Mouse (Mus musculus): ENCODE measurements around the gene Tlx2.
A peak's percentile ranks its signal among the peaks of the same experiment; 100 is the strongest.

Gene Tlx2

DNA sequence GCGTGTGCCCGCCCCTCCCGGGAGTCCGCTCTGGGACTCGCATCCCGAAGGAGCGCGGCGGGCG lies at the start of gene Tlx2:
Gene Tlx2, minus strand, starts transcription at position 47 of the 64 bp plus-strand sequence.
- DNase-seq (ENCODE audit: inconsistent age in 2 of 2, low spot score in 1 of 2), result no peak

- DNase-seq (ENCODE audit: inconsistent age in 2 of 2, low spot score in 1 of 2), result peak; percentile 50 to 77
These were observed 49.6 kb upstream of the Tlx2 start for GRCm38 (mm10) chr6:83119734-83120051.

DNA sequence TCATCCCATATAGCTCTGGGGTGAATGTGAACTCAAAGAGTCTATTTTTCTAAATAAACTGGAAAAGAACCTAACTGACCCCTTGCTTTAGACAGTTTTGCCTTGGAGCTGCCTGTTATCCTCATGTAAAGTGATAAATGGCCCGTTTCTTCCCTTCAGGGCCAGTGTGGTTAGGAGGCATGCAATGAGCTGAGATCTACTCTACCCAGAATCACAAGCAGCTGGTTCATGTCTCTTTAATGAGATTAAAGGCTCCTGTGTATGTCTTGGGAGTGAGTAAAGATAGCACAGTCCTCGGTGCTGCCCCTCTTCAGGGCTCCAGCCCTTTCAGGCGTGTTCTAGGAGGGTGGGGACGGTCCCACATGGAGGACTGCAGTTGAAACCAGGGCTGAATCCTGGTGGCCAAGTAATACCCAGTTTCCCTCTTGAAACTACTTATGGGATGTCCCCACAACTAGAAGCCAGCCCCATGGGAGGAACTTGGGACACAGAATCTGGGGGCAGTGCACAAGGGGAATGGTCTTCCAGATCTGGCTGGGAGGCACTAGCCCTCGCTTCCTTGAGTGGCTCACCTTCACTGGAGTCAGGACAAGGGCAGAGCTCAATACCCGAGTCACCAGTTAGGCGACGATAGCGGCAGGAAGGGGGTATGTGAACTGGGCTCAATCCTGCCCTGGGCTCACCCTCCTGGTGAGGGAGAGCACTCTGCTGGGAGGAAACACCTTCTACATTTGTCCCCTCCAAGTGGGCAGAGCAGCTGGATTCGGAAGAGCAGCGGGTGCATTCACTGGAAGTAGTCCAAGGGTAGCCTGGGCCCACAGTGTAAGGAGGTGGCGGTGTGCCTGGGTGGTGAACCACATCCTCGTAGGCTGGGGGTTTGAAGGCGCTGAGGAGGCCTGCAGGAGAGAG lies 49.0 kb upstream of the Tlx2 start:
- DNase-seq (ENCODE audit: inconsistent age in 2 of 2, low spot score in 1 of 2), result peak; percentile 22 to 62

GRCm38 (mm10) chr6:83118369-83118768 lies 48.3 kb upstream of the Tlx2 start:
- DNase-seq (ENCODE audit: inconsistent age in 2 of 2, low spot score in 1 of 2), result peak; percentile 21 to 51

GRCm38 (mm10) chr6:83117616-83118015 lies 47.5 kb upstream of the Tlx2 start:
- peak in 1 of 2 experiments; percentile 79 for DNase-seq (ENCODE audit: inconsistent age in 2 of 2, low spot score in 1 of 2)

- peak in 1 of 2 experiments; percentile 55 for DNase-seq (ENCODE audit: inconsistent age in 2 of 2, low spot score in 1 of 2)
These were observed 47.0 kb upstream of the Tlx2 start for GRCm38 (mm10) chr6:83117165-83117438.

GRCm38 (mm10) chr6:83116373-83117164 lies 46.5 kb upstream of the Tlx2 start:
- peak in 1 of 2 experiments; percentile 62 for DNase-seq (ENCODE audit: inconsistent age in 2 of 2, low spot score in 1 of 2)

DNA sequence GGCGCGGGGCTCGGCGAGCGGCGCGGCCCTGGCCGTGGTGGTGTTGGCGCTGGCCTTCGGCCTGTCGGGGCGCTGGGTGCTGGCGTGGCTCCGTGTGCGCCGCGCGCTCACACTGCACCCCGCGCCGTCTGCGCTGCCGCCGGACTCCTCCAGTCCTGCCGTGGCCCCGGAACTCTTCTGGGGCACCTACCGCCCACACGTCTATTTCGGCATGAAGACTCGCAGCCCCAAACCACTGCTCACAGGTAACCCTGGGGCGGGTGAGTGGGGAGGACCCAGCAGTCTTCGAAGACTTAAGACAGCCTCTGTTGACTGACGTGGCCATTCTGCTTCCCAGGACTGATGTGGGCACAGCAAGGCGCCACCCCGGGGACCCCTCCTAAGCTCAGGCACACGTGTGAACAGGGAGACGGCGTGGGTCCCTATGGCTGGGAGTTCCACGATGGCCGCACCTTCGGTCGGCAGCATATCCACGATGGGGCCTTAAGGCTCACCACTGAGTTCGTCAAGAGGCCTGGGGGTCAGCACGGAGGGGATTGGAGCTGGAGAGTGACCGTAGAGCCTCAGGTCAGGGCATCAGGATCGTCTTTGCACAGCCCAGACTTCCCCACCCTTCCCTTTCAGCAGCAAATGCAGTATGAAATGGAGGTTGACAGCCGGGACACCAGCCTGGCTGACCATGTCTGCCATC lies 45.7 kb upstream of the Tlx2 start:
- DNase-seq (ENCODE audit: inconsistent age in 2 of 2, low spot score in 1 of 2), result no peak

DNA sequence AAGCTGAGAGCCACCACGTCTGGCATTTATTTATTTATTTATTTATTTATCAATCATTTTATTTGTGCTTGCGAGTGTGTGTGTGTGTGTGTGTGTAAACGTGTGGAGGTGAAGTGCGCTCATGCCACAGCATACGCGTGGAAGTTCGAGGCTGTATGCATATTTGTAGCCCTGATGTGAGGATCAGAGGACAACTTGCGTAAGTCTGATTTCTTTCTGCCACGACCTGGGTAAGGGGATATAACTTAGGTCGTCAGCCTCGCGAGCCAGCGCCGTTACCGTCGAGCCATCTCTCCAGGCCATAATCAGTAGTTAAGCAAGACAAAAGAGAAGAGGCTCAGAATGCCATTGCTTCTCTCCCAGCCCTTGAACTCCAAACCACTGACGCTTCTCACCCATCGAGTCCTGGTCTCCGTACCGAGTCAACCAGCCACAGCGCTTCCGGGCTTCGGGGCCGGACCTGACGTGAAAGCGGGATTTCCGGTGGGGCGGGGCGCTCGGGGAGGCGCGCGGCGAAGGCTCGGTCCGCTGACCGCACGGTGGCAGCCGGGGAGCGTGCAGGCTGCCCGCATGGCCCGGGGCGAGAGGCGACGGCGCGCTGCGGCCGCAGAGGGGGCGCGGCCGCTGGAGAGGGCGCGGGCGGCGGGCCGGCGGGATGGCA lies 45.0 kb upstream of the Tlx2 start, which contains the start of gene Mogs:
Gene Mogs, plus strand, starts transcription at position 486 of the 661 bp plus-strand sequence.
- DNase-seq (ENCODE audit: inconsistent age in 2 of 2, low spot score in 1 of 2), result peak; percentile 96 to 98

DNA sequence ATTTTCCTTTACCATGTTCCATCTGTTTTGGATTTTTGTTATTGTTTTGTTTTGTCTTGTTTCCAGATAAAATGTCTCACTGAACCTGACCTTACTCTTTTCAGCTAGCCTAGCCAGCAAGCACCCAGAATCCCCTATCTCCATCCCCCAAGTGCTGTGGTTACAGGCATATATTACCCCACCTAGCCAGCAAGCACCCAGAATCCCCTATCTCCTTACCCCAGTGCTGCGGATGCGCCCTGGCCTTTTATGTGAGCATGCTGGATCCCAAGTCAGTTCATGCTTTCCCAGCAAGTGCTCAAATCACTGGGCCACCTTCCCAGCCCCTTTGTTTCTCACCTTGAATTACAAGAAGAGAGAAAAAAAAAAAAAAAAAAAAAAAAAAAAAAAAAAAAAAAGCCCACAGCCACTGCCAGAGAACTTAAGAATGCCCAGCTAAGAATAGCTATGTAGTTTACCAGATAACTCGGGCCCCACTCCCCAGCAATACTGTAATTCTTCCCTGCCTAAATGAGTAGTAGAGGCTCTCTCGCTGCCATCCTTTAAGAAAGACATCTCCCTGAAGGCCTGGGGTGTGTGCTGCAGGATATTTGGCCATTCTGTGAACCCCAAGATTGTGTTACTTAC lies 41.5 kb upstream of the Tlx2 start:
- DNase-seq (ENCODE audit: inconsistent age in 2 of 2, low spot score in 1 of 2), result peak in 1 of 2 experiments; percentile 24

DNA sequence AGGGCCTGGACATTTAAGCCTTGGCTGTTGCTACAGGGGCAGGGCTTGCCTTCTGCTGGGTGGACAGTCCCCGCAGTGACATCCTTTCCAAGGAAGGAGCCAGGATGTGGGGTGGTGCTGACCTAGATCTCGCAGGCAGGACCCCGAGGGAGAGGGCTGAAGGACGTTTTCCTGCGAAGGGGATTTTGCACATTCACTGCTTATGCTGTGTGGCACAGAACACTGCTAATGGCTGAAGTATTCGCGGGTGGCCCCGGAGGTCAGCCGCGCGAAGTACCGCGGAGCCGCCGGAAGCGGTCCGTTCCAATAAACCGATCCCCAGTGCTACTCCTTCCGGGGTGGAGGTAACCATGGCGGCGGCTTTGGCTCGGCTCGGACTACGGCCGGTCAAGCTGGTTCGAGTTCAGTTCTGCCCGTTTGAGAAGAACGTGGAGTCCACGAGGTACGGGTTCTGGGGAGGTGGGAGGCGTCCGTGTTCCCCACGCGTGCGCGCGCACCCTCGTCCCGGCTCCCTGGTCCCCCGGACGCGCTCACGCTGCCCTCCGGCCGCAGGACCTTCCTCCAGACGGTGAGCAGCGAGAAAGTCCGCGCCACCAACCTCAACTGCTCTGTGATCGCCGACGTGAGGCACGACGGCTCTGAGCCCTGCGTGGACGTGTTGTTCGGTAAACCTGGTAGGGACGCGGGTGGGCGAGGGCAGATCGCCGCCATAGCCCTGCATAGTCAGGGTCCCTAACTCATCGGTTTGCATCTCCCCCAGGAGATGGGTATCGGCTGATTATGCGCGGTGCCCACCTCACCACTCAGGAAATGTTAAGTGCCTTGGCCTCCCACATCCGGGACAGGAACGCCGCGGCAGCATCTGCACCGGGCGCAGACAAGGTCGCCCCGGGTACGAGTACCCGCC lies 38.9 kb upstream of the Tlx2 start, which contains the start of gene Mrpl53:
Gene Mrpl53, plus strand, starts transcription at position 279 of the 907 bp plus-strand sequence.
- DNase-seq (ENCODE audit: inconsistent age in 2 of 2, low spot score in 1 of 2), result peak; percentile 89 to 97

- peak; percentile 83 to 94 for DNase-seq (ENCODE audit: inconsistent age in 2 of 2, low spot score in 1 of 2)
These were observed 37.7 kb upstream of the Tlx2 start for GRCm38 (mm10) chr6:83107566-83108400.

DNA sequence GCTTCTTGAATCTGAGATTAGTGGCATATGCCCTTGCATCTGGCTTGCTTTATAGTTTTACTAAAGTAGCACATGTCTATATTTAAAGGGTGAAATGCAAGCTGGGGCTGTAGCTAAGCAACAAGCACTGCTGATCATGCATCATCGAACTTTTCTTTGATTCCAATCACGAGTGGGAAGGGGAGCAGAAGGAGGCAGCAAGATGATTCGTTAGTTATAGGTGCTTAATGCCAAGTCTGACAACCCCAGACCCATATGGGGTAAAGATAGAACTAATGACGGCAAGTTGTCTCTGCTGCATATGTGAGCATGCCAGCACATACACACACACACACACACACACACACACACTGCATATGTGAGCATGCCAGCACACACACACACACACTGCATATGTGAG lies 34.1 kb upstream of the Tlx2 start:
- no peak for DNase-seq (ENCODE audit: inconsistent age in 2 of 2, low spot score in 1 of 2)

GRCm38 (mm10) chr6:83103130-83103650 lies 33.1 kb upstream of the Tlx2 start:
- no peak for DNase-seq (ENCODE audit: inconsistent age in 2 of 2, low spot score in 1 of 2)

DNA sequence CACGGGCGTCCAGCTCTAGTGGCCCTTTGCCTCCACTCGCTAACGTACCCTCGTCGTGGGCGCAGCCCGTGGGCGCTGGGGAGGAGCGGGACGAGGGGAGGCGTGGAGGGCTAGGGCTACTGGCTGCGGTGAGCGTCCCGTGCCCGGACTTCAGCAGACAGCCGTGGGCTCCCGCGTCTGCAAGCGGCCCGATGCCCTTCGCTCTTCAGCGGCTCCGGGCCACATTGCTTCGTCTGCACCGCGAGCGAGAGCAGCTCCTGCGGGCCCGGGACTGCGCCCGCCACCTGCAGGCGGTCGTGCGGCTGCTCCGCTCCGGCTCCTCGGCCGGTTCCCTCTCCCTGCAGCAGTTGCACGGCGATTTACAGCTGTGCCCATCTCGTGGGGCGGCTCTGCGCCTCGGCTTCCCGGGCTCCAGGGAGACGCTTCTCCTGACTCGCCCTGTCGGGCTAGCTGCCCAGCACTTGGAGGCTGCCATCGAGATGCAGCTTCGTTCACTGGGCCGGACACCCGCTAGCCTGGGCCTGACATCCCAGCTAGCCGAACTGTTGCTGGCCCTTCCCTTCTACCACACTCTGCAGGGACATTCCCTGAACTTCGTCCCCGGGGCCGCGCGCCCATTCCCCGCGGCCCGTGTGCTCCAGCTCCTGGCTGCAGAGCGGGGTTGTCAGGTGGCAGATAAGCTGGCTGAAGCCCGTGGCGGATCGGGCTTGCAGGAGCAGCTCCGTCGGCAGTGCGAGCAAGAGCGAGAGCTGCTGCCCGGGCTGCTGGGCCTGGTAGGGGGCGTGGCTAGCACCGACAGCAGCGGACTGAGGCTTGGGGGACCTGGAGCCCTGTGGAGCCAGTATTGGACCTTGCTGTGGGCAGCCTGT lies 31.8 kb upstream of the Tlx2 start:
- DNase-seq (ENCODE audit: inconsistent age in 2 of 2, low spot score in 1 of 2), result peak; percentile 84 to 92

- DNase-seq (ENCODE audit: inconsistent age in 2 of 2, low spot score in 1 of 2), result peak; percentile 94 to 97
These were observed 31.2 kb upstream of the Tlx2 start, which contains the start of the genes Ccdc142 and Gm42688 for GRCm38 (mm10) chr6:83101316-83101687. TSS of gene Ccdc142 (plus strand) at chr6:83101601. TSS of gene Gm42688 (plus strand) at chr6:83101617.

DNA sequence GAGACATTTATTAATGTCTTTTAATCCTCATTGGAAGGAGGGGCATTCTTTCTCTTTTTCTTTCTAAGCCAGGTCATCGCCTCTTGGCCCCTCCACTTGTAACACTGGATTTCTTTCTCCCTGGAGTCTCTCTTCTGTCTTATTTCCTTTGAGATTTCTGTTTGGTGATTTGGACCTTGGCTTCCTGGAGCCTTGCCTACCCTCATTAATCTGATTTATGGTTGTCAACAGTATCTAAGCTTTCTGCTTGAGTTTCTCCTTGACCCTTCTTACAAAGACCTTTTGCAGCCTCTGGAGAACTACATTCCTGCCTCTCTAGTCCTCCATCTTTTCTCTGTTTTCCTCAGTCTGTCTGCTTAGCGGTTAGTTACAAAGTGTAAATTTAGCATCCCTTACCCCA lies 28.3 kb upstream of the Tlx2 start:
- peak; percentile 75 to 95 for DNase-seq (ENCODE audit: inconsistent age in 2 of 2, low spot score in 1 of 2)

DNA sequence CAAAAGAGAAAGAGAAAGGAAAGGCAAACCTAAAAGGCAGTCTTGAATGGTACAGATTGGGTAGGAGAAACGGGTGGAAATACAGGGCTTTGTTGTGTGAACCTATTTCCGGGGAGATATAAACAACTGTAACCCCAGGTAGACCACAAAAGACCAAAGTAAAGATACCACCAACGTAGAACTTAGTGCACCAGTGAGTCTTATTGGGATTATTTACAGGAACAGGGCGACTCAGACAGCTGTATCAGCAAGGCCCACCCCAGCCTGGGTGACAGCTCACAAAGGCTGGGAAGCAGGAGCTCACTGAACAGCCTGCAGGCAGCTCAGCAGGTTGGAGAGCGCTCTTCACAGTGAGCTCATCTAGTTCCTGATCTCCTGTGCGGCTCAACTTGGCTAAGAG lies 25.9 kb upstream of the Tlx2 start:
- peak in 1 of 2 experiments; percentile 45 for DNase-seq (ENCODE audit: inconsistent age in 2 of 2, low spot score in 1 of 2)

All from adrenal gland, adult (tissue).